Mouse (Mus musculus) midbrain, postnatal 0 days (tissue): ENCODE data around the gene Tcf7l2. TPM values are rescaled to one million over a fixed set of nuclear protein-coding genes. Genes with fewer than 3 reads are reported as not detected.

Experiments
- ATAC-seq: fragments of 200-750 bp; cut with Nextera tagmentation; 2 replicates; pipeline ENCODE4 v1.8.0; 2017; ENCODE audit warnings: moderate number of reproducible peaks, mild to moderate bottlenecking, moderate TSS enrichment, moderate library complexity; ENCODE audit not compliant: low FRiP score
- DNase-seq: peaks from one replicate; pipeline ENCODE4 v3.0.0-alpha.2; 2015; ENCODE audit warnings: low spot score
- H3K27ac ChIP-seq: fragments of 300-500 bp; sonication (generic); 2 replicates; pipeline ENCODE4 v1.5.1; 2014; ENCODE audit warnings: low read depth, mild to moderate bottlenecking, low read length, mixed read lengths
- H3K27me3 ChIP-seq: fragments of 300-500 bp; sonication (generic); 2 replicates; pipeline ENCODE4 v1.6.1; 2014; ENCODE audit warnings: low read length, control low read depth, mixed read lengths; ENCODE audit not compliant: insufficient read depth
- H3K36me3 ChIP-seq: fragments of 300-500 bp; sonication (generic); 2 replicates; pipeline ENCODE4 v1.6.1; 2014; ENCODE audit warnings: low read length, control low read depth, mixed read lengths; ENCODE audit not compliant: insufficient read depth
- H3K4me1 ChIP-seq: fragments of 300-500 bp; sonication (generic); 2 replicates; pipeline ENCODE4 v1.6.1; 2014; ENCODE audit warnings: mild to moderate bottlenecking, control low read depth, antibody characterized with exemption, low read length, mixed read lengths; ENCODE audit not compliant: insufficient read depth
- H3K4me2 ChIP-seq: fragments of 300-500 bp; sonication (generic); 2 replicates; pipeline ENCODE4 v1.6.1; 2014; ENCODE audit warnings: low read depth, mild to moderate bottlenecking, low read length, mixed read lengths; ENCODE audit not compliant: poor library complexity, severe bottlenecking
- H3K4me3 ChIP-seq: fragments of 300-500 bp; sonication (generic); 2 replicates; pipeline ENCODE4 v1.5.1; 2014; ENCODE audit warnings: low read depth, mild to moderate bottlenecking, low read length, moderate library complexity
- H3K9ac ChIP-seq: fragments of 300-500 bp; sonication (generic); replicated peaks from 2 replicates; pipeline ENCODE4 v1.6.1; 2014; ENCODE audit warnings: mild to moderate bottlenecking, low read length, moderate library complexity, mixed read lengths; ENCODE audit not compliant: poor library complexity, severe bottlenecking
- H3K9me3 ChIP-seq: fragments of 300-500 bp; sonication (generic); 2 replicates; pipeline ENCODE4 v1.6.1; 2016; ENCODE audit warnings: low read length, control low read depth
- CTCF ChIP-seq: IDR thresholded peaks from 2 replicates; pipeline ENCODE4 v1.5.1; 2016; ENCODE audit warnings: antibody characterized with exemption, mild to moderate bottlenecking
- WGBS: fragments of 180-500 bp; shearing (Covaris S2); extraction: QIAGEN DNeasy Blood & Tissue Kit; methylation state at CpG from one replicate; pipeline ENCODE4 v1.1.7; 2014; 5-methylcytosine and 5-hydroxymethylcytosine counted together
- polyA plus RNA-seq: library from polyadenylated mRNA; unstranded; fragments of >200 nt; fragmentation: Nextera tagmentation; extraction: Ambion mirVana; gene quantifications from 2 replicates; pipeline ENCODE4 v1.2.1, GENCODE M21; 2015
- total RNA-seq: library from RNA; depleted of rRNA; stranded (reverse); fragments of >200 nt; gene quantifications from 2 replicates; pipeline ENCODE4 v1.2.3, GENCODE M21; 2014

Tcf7l2 gene
- total and polyA plus RNA-seq, 2 experiments from 2014 or later = 67.2 to 861 TPM

DNA sequence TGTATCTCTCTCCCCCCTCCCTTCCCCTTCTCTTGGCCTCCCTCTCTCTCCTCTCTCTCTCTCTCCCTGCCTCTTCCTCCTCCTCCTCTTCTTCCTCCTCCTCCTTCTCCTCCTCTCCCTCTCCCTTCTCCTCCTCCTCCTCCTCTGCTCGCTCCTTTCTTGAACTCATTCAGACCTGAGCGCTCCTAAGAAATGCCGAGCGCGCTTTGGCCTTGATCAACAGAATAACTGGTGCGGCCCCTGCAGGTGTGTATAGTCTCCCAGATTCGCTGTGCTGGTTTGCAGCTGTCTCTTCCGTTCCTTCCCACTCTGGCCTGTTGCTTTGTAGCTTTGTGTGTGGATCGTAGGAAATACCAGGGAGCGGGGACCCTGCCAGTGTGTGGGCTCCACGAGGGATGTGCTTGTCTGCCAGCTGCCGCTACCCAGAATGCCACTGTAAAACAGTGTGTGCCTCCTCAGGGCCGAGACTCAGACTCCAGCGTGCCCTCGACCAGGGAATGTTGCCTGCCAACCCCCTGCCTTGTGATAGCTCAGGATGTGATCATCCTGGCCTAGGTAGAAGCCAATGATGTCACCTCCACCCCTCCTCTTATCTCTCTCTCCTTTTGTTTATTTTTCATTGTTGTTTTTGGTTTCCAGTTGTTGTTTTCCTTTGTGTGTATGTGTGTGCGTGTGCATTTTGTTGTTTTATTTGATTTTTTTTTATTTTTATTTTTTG is 184.3 kb downstream of the Tcf7l2 start:
- no peak overlapping the region; the same call in 1 of the 2 replicates for H3K4me2 ChIP-seq
- no peaks in the 10 kb centered on the region for H3K9me3 ChIP-seq
- ATAC-seq (no peak), DNase-seq (peak; percentile 19)
- no peaks in the 10 kb centered on the region for H3K4me1 ChIP-seq
- peak overlapping the region; percentile 77 for H3K27ac ChIP-seq
- no peak for TF ChIP-seq CTCF
- no peaks in the 10 kb centered on the region for H3K27me3 ChIP-seq
- H3K36me3 ChIP-seq = 0 out of 2 replicates have a peak, but pooled peaks cover 3% of the 10 kb centered on the region
- no peak overlapping the region for H3K9ac ChIP-seq
- no peak overlapping the region for H3K4me3 ChIP-seq
- 47% methylated on average over 16 of the region's 16 CpGs for WGBS

DNA sequence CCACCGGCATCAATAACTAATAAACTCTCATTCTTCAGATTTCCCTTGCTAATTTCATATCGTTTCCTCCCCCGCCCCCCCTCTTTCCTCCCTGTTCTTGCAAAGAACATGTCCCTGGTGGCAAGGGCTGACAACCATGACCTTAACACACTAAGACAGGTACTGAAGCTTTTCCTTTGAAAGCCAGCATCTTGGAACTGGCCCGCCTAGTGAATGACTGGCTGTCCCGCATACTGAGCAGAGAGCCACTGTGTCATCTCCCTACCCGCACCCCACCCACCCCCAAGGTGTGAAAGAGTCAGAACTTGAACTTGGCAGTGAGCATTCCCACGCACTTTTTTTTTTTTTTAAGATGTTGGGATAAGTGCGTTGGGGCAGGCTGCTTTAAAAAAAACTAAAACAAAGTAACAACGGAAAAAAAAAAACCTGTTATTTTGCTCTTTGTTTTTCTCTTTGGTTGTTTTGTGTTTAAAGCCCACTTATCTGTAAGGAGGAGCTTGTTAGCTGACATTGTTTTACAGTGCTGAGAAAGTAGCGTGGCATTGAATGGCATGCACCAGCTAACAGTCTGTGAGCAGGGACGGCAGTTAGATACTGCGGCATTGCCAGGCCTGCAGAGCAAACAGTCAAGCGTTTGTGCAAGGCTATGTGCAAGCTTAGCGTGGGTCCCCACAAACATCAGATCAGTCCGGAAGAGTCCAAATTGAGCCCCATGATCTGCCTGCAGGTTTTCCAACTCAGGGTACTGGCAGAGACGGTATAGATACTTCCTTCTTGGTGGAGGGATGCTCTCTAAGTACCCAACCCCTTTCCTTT is 185.4 kb downstream of the Tcf7l2 start:
- DNase-seq = no peak
- TF ChIP-seq CTCF = no peak
- WGBS = 58% methylated on average over 16 of the region's 16 CpGs

DNA sequence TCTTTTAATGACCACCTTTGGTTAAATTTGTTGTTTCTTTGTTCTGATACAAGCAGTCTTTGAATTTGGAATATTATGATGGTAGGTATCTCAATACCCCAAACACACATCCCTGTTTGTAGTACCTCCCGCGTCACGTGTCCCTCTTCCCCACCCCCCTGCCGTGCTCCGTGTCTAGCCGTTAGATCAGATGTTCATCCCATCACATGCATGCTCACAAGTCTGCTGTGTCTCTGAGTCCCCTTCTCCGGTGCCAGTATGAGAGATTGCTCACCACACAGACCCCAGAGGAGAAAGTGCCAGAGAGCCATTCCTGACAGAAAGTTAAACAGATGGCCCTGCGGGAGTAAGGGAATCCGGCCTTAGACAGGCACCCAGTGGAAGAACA is 186.0 kb downstream of the Tcf7l2 start:
- TF ChIP-seq CTCF = no peak
- Histone ChIP-seq H3K9me3 (no peaks in the 10 kb centered on the region), H3K4me2 (no peak overlapping the region), H3K36me3 (no peaks in the 10 kb centered on the region), H3K9ac (no peak overlapping the region), H3K4me1 (no peaks in the 10 kb centered on the region), H3K27me3 (no peaks in the 10 kb centered on the region), H3K27ac (0 out of 2 replicates have a peak overlapping the region, but pooled peaks have one; percentile 26), H3K4me3 (no peak overlapping the region)
- 76% methylated on average over 9 of the region's 9 CpGs for WGBS
- no peak for DNase-seq
- no peak for ATAC-seq

More for the DNA sequence above, 185.4 kb downstream of the Tcf7l2 start:
- Histone ChIP-seq H3K27ac (peak overlapping the region; percentile 77; the same call in 1 of the 2 replicates), H3K9ac (no peak overlapping the region), H3K36me3 (no peaks in the 10 kb centered on the region), H3K4me1 (no peaks in the 10 kb centered on the region), H3K27me3 (no peaks in the 10 kb centered on the region), H3K9me3 (no peaks in the 10 kb centered on the region), H3K4me2 (no peak overlapping the region), H3K4me3 (no peak overlapping the region)
- ATAC-seq = no peak

DNA sequence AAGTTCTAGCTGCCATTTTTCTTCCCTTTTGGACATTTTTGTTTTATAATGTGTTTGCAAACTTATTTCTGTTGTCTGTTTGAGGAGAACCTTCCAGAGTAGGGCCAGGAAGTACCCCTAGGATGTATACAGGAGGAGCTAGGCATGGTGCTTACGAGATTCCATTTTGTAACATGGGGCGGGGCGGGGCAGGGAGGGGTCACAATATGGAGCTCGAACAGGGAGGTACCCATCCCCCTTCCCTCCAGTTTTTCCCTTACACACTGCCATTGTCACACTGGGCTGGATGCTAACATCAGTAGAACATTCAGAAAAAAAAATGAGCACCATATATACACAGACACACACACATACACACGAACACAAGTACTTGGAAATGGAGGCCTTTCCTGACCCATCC is 187.1 kb downstream of the Tcf7l2 start:
- TF ChIP-seq CTCF = no peak
- ATAC-seq (no peak), DNase-seq (no peak)
- no peak overlapping the region for H3K9ac ChIP-seq
- H3K27me3 ChIP-seq = no peaks in the 10 kb centered on the region
- H3K27ac ChIP-seq = no peak overlapping the region
- H3K4me3 ChIP-seq = no peak overlapping the region
- H3K4me1 ChIP-seq = no peaks in the 10 kb centered on the region
- no peaks in the 10 kb centered on the region for H3K36me3 ChIP-seq
- 93% methylated on average over 5 of the region's 5 CpGs for whole genome bisulfite sequencing
- no peak overlapping the region for H3K4me2 ChIP-seq
- no peaks in the 10 kb centered on the region for H3K9me3 ChIP-seq

DNA sequence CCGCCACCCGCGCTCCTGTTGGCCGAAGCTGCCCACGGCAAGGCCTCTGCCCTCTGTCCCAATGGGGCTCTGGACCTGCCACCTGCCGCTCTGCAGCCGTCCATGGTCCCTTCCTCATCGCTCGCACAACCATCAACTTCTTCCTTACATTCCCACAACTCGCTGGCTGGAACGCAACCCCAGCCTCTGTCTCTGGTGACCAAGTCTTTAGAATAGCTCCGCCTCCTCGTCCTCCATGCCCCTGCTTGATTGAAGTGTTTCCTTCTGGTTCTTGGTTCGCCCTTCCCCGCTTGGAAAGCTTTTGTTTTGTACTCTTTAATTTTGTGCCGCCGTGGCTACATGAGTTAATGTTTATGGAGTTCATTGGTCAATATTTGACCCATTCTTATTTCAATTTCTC is 190.0 kb downstream of the Tcf7l2 start:
- Histone ChIP-seq H3K27me3 (no peaks in the 10 kb centered on the region), H3K27ac (peak overlapping the region; percentile 18; the same call in 1 of the 2 replicates), H3K9me3 (no peaks in the 10 kb centered on the region), H3K36me3 (no peaks in the 10 kb centered on the region), H3K9ac (no peak overlapping the region), H3K4me3 (no peak overlapping the region), H3K4me1 (no peaks in the 10 kb centered on the region; the same call in 1 of the 2 replicates), H3K4me2 (no peak overlapping the region)
- 91% methylated on average over 17 of the region's 17 CpGs for WGBS
- DNase-seq (no peak), ATAC-seq (no peak)
- TF ChIP-seq CTCF = no peak
